Mouse (Mus musculus) left cerebral cortex, postnatal 25 days (tissue): ENCODE results near the gene Gm43191. TPM values are rescaled to one million over a fixed set of nuclear protein-coding genes. Genes with fewer than 3 reads are reported as not detected.

Source experiments
- DNase-seq, 2 experiments: peaks; one replicate each; pipeline ENCODE4 v3.0.0; 2022; ENCODE audit warnings: low spot score in 2 of 2, mixed read lengths in 1 of 2
- intact Hi-C: fragments of 180-260 bp; cut with DNase I; formaldehyde crosslinking; loops from one replicate; pipeline ENCODE4 v1.15.1; 2025
- total RNA-seq, 2 experiments: library from RNA; stranded (reverse); gene quantifications; 2 replicates each; pipeline ENCODE4 v1.2.3; 2021

Gm43191 gene
- total RNA-seq, 2 experiments from 2014 or later = not detected

DNA sequence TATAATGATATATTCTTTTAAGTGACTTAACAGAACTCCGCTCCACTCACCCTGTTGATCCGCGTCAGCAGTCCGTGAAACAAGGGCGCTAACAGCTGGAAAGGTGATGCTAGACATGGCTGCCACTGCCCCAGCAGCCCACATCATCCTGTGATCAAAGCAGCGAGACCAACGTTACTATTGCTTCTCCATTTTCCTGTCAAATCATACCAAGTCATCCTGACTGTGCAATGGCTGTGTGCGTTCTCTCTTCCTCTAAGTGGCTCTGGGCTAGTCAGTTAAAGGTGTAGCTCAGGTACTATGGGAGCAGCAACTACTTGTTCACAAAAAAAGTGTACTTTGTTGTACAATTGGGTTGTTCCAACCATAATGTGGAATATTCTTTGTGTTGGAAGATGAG lies 46.2 kb downstream of the Gm43191 start:
- intact Hi-C loops = no loop called here
- no peak for DNase-seq

DNA sequence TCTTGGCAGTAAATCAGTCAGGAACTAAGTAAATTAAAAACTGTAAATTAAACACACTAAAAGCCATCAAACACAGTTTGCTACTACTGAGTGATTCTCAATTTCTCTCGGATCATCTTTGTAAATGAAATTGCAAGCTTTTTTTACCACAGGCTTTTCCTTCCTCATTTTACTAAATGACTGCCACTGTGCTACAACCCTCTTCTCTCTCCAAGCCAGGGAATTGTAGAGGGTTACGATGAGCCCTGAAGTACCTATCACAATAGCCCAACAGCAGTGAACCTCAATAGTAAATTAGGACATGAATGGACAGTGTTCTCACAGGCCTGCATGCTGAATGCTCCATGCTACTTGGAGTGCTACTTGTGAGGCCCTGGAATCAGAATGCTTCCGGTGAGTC lies 47.0 kb downstream of the Gm43191 start:
- no peak for DNase-seq
- intact Hi-C loops = no loop called here

DNA sequence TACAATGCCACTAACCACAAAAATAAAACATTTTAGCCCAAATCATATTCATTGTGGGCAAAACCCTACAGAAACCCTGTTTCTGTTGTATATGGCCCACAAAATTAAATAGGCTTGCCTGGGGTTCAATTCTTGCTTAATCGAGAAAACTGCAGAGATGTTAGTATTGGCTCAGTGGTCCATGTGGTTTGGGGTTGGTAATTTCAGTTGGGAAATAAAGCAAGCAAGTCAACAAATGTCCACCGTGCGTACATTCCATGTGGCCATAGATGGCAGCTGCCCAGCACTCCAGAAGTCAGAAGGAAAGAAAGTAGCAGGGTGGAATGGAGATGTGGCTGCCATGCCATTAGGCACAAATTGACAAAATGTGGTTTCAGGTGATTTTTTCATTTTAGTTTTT lies 48.1 kb downstream of the Gm43191 start:
- no peak for DNase-seq
- intact Hi-C loops = no loop called here

DNA sequence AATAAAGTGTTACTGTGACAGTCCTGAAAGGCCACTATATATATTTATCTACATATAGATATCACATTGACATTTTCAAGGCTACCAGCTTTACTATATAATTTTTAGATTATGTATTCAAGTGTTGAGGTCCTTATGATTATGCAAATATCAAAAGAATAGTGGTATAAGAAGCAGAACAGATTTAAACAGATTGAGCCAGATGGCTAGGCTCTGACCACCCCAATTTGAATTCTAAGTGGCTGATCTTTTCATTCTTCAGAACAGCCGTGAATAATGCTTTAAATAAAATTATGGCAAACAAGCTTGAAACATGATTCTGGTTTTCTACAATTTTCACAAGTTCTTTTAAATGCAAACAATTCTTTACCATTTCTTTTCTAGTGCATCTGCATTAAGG lies 49.6 kb downstream of the Gm43191 start:
- DNase-seq = no peak
- intact Hi-C loops = no loop called here

DNA sequence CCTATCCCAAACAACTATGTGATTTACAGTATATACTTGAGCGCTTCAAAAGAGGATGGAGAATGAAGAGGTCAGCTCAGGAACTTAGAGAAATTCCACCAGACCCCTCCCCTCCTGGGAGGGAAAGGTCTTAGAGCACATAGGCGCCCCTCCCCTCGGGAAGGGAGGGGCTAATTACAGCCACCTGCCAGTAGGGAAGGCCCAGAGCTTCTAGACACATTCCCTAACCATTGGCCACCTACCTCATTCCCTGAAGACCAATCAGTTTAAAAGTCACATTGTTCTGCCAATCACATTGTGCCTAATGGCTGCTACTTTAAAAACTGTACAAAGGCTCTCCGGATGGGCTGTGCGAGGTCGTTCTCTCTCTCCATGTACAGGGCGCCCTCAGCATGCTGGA lies 58.4 kb downstream of the Gm43191 start:
- DNase-seq = no peak

DNA sequence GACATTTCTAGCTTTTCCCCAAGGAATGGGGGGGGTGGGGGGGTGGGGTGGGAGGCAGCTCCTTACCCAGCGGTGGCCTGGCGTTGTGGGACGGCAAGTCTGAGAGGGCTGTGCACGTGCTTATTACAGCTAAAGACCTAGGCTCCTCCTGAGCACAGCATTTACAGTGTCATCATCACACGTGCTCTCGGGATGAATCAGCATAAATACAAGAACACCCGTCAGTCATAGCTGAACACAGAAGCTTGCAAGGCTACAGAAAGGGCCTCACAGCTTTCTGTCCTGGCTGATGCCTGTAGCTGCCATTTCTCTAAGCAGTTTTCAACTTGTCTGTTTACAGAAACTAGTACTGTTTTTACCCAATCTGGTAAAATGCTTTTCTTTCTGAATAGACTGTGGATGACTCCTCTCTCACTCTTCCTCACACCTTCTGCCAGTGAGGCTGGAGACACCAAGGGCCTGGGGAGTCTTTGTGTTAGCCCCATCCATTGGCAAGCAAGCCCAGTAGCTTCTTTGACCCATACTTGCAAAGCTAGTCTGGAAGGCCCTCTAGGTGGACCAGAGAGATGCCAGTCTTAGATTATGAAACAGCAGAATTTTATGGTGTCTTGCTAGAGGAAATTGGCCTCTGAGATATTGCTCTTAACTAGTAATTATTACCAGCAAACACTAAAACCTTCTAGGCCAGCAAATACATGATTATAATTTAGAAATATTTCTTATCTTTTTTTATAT lies 60.3 kb downstream of the Gm43191 start:
- DNase-seq = no peak
- intact Hi-C loops = no loop called here

More for the DNA sequence above, 58.4 kb downstream of the Gm43191 start:
- intact Hi-C loops = no loop called here

DNA sequence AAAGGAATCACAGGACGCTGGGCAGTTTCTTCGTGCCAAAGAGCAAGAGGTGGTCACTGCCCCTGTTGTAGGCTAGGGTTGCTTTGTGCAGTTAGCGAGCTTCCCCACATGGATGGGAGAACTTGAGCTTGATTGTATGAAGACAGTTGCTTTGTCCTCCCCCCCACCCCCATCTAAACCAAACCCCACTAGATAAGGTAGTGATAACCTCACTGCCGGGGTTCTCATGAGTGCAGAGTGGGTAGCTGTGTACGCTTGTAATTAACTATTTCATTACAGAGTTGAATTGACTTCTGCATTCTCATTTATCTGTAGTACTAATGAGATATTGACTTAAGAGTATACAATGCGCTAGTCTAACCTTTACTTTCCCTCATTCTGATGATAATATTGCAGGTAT lies 62.2 kb downstream of the Gm43191 start:
- intact Hi-C loops = no loop called here
- no peak for DNase-seq

DNA sequence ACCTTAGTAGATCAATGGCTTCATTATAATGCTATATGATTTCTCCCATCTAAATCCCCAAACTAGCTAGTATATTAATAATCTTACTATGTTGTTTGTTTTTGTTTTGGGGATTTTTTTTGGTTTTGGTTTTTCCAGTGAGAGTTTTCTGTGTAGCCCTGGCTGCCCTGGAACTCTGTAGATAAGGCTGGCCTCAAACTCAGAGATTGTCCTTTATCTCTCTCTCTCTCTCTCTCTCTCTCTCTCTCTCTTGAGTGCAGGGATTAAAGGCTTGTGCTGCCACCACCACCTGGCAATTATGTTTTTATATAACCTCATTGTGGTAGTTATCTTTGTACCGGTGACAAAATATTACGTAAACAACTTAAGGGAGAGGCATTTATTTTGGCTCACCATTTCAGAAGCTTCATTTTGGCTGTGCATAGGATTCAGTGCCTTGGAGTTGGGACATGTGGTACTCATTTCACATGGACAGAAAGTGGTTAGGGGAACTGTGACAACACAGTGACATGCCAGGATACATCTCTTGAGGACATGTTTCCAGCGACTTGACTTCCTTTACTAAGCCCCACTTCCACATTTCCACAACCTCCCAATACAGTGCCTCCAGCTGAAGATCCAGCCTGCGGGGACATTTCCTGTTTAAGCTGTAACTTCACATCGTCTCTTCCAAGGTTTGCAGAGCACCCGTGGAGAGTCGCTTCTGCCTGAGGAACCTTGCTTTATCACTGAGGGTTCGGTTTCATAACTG lies 65.6 kb downstream of the Gm43191 start:
- intact Hi-C loops = no loop called here
- DNase-seq = no peak

DNA sequence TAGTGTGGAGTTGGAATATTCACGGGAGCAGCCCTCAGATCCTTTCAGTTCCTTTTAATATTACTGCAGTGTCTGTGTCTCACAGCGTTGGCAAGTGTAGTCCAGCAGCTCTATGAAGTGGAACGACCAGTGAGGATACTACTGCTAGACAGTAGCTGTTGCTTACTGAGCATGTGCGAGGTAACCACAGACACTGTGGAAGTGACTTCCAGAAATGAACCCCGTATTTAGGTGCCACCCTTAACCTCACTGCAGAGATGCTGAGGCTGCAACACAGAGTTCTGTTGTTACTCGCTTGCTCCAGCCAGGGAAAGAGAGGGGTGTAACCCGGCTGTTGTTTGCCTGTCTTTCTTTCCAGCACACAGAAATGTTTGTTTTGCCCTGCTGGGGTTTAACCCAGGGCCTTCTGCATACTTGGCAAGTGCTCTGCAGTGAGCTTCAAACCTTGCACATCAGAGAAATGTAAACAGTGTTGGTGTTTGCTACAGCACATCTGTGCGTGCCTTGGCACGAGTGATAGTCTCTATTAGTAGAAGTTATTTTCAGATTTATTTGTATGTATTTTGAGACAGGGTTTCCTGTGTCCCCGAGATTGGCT lies 66.7 kb downstream of the Gm43191 start, which contains the start of gene Trmt13:
Gene Trmt13, minus strand, starts transcription at position 293 of the 598 bp plus-strand sequence.
- intact Hi-C loops = no loop called here
- peak in 1 of 2 experiments; percentile 33 for DNase-seq

DNA sequence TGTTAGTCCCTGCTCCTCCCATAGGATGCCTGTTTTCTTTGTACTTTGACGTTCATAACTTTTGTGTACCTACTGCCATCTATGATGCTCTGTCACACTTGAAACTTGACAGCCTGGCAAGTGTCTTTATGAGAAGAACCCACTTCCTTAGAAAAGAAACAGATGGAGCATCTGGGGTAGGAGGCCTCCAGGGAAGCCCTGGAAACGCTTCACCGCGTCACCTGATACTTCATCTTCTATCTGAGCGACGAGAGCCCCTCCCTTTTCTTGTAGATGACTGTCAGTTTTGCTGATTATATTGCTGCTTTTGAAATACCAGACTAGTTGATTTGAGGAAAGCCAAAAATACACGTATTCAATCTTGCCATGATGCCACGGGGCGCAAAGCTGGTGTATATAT lies 76.5 kb downstream of the Gm43191 start:
- peak in 1 of 2 experiments; percentile 18 for DNase-seq
- intact Hi-C loops = no loop called here

DNA sequence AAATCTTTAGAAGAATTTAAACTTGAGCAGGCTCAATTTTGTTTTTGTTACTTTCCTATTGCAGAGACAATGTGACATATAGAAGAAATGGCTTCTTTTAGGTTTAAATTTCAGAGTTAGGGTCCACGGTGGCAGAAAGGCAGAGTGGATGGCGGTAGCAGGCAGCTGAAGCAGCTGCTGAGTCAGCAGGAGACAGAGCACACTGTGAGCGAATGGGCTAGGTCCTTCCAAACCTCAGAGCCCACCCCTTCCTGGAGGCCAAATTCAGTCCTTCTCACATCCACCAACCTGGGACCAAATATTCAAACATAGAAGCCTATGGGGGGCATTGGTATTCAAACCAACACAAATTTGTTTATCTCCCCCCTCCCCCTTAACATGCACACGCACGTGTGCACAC lies 79.3 kb downstream of the Gm43191 start:
- intact Hi-C loops = no loop called here
- no peak for DNase-seq

DNA sequence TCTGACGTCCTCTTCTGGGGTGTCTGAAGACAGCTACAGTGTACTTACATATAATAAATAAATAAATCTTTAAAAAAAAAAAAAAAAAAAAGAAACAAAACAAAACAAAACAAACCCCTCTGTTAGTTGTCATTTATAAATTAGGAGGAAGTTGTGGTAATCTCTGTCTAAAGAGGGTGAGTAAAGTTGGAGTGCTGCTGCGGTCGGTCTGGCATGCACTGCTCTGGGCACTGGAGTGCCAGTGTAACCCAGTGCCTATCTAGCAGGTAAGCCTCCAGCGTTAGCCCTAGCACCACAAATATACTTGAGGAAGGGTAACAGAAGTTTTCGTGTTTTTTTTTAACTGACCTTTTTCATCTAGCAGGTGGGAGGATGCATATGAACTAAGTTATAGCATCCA lies 80.1 kb downstream of the Gm43191 start:
- intact Hi-C loops = no loop called here
- no peak for DNase-seq

DNA sequence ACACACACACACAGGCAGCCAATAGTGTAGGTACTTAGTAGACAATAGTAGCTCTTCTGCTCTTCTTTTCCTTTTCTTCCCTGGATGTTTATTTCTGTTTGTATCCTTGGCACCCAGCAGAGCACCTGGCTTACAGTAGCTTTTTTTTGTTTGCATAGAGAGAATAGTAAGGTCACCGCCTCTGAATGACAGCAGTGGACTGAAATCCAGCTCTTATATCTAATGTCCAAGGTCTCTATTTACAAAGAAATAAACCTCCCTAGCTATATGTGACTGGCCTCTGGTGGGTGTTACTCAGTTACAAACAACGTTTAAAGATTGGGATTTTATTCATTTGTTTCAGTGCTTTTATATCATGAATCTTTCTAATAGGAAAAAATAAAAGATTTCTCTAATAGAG lies 81.4 kb downstream of the Gm43191 start:
- no peak for DNase-seq
- intact Hi-C loops = no loop called here

DNA sequence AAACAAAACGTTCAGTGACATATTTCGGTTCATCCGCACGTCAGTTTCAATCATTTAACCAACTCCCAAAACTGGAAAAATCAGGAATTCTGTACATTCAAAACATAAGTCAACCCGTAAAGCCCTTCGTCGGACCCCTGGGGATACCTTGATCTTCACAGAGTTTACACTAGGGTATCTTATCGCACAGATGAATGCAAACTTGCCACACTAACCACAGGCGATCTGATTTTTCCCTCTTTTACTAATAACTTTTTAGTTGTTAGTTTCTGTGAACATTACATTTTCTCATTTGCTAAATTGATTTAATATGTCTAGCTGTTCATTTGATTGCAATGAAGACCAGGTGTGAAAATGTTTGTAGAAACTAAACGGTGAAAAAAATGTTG lies 85.5 kb downstream of the Gm43191 start:
- intact Hi-C loops = loop anchor here (2.0 kb wide), 2 partner anchors 83 to 155 kb away; partner anchors contain the start of gene Dbt
- DNase-seq = no peak

DNA sequence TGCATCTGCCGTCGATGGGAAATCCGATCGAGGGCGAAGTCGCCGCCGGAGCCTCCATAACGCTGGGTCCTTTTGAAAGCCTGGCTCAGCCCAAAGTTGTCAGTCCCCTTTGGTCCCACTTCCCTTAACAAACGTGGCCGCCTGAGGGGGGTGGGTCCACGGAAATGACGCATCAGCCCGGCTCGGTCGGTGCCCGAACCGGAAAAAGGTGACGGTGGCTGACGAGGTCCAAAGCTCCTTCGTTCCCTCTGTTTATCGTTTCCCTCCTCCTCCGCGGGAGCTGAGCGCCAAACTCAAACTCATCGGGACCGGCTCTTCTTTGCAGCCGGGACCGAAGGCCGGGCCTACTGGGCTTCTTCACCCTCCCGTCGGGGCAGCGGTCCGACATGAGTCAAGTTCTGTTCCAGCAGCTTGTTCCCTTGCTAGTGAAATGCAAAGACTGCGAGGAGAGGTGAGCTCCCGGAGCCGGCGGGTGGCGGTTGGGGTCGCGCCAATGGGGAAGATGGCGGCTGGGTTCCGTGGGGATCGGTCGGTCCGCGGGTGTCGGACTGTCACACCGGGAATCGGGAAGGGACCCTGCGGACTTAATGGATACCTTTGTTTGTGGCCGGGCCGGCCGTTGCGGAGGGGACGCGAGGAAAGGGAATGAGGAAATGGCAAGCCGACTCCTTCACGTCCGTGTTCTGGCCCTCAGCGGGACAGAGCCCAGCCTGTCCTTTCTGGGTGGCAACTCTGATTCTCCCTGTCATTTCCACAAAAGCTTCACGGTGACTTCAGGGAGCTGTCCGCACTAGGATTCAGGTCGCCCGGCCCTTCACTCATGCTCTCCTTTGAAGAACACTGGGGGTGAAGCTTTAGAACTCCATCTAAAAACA lies 86.1 kb downstream of the Gm43191 start, which contains the start of gene Sass6:
Gene Sass6, plus strand, starts transcription at position 255 of the 875 bp plus-strand sequence.
- peak; percentile 97 to 98 for DNase-seq
- intact Hi-C loops = loop anchor here (1.0 to 5.0 kb wide), 4 partner anchors 67 to 242 kb away; partner anchors contain the start of genes Dbt and Mfsd14a

DNA sequence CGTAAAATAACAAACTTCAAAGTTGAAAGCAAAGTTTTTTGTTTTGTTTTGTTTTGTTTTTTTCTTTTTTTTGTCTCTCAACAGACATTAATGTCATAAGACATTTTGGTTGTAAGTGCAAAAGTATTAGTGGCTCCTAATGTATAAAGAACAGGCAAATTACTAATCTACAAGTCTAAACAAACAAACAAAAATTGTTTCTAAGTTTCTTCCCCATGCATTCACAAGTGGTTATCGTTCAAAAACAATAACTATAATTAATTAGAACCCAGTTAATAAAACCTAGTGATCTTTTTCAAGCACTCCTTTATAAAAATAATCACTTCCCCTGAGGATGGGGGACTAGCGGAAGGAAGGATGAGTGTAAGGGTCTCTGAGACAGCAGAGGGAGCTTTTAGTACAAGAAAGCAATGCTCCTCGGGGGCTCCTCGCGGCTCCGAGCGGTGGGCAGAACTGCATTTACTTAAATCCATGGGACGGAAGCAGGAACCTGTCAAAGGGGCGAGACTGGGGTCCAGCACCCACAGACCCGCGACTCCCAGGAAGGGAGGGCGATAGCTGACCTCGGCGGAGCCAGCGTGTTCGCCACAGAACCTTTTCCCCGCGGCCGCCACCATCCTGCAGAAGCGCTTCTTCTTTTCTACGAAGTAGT lies 86.9 kb downstream of the Gm43191 start:
- intact Hi-C loops = loop anchor here (1.0 to 5.0 kb wide), 4 partner anchors 68 to 243 kb away; partner anchors contain the start of genes Dbt and Mfsd14a
- no peak for DNase-seq
